Mouse (Mus musculus) embryonic facial prominence, embryonic 12.5 days (tissue): Measurements from ENCODE around the gene Slc16a14. TPM values are rescaled to one million over a fixed set of nuclear protein-coding genes. Genes with fewer than 3 reads are reported as not detected.

ENCODE experiments used
- ATAC-seq: fragments of 200-750 bp; cut with Nextera tagmentation; 2 replicates; pipeline ENCODE4 v1.8.0; 2017; ENCODE audit not compliant: insufficient number of reproducible peaks, insufficient read depth, low FRiP score, low TSS enrichment
- H3K27ac ChIP-seq: fragments of 300-500 bp; sonication (generic); 2 replicates; pipeline ENCODE4 v1.5.1; 2016; ENCODE audit warnings: mild to moderate bottlenecking
- H3K27me3 ChIP-seq: fragments of 300-500 bp; sonication (generic); 2 replicates; pipeline ENCODE4 v1.6.1; 2016; ENCODE audit warnings: mild to moderate bottlenecking, moderate library complexity
- H3K36me3 ChIP-seq: fragments of 300-500 bp; sonication (generic); 2 replicates; pipeline ENCODE4 v1.6.1; 2016; ENCODE audit warnings: mild to moderate bottlenecking
- H3K4me1 ChIP-seq: fragments of 300-500 bp; sonication (generic); 2 replicates; pipeline ENCODE4 v1.6.1; 2016
- H3K4me2 ChIP-seq: fragments of 300-500 bp; sonication (generic); replicated peaks from 2 replicates; pipeline ENCODE4 v1.6.1; 2016; ENCODE audit warnings: mild to moderate bottlenecking, moderate library complexity
- H3K4me3 ChIP-seq: fragments of 300-500 bp; sonication (generic); 2 replicates; pipeline ENCODE4 v1.5.1; 2016; ENCODE audit warnings: mild to moderate bottlenecking
- H3K9ac ChIP-seq: fragments of 300-500 bp; sonication (generic); 2 replicates; pipeline ENCODE4 v1.6.1; 2016; ENCODE audit warnings: mild to moderate bottlenecking, moderate library complexity
- H3K9me3 ChIP-seq: fragments of 300-500 bp; sonication (generic); 2 replicates; pipeline ENCODE4 v1.6.1; 2016; ENCODE audit warnings: mild to moderate bottlenecking, moderate library complexity
- WGBS: fragments of 180-500 bp; shearing (Covaris S2); methylation state at CpG from one replicate; pipeline ENCODE4 v1.1.7; 2016; 5-methylcytosine and 5-hydroxymethylcytosine counted together
- polyA plus RNA-seq: library from polyadenylated mRNA; unstranded; fragments of >200 nt; fragmentation: Nextera tagmentation; extraction: Ambion mirVana; gene quantifications from 2 replicates; pipeline ENCODE4 v1.2.1, GENCODE M21; 2016

Gene Slc16a14
- polyA plus RNA-seq, 1 experiment from 2014 or later: 0.75 TPM

DNA sequence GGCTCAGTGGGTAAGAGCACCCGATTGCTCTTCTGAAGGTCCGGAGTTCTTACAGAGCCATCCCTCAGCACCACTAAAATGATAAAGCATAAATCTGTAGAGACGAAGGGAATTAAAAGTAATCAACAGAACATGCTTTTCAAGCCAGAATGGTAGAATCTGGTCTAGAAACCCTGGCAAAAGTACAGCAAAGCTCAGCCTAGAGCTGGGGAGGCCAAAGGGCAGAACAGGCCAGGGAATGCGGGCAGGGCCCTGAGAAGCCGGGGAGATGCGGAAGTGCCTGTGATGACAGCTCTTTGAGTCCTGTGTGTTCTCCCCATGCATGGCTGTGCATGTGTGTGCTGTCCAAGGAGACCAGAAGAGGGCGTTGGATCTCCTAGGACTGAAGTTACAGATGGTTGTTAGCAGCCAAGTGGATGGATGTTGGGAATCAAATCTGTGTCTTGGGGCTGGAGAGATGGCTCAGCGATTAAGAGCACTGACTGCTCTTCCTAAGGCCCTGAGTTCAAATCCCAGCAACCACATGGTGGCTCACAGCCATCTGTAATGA is 55.3 kb downstream of the Slc16a14 start:
- H3K36me3 ChIP-seq: no peaks in the 10 kb centered on the region
- no peaks in the 10 kb centered on the region for H3K9me3 ChIP-seq
- no peak overlapping the region for H3K27ac ChIP-seq
- no peak overlapping the region for H3K4me3 ChIP-seq
- no peak overlapping the region for H3K9ac ChIP-seq
- H3K4me2 ChIP-seq: no peak overlapping the region
- ATAC-seq: no peak
- no peaks in the 10 kb centered on the region for H3K4me1 ChIP-seq
- no peaks in the 10 kb centered on the region for H3K27me3 ChIP-seq
- WGBS: 91% methylated on average over 8 of the region's 8 CpGs

DNA sequence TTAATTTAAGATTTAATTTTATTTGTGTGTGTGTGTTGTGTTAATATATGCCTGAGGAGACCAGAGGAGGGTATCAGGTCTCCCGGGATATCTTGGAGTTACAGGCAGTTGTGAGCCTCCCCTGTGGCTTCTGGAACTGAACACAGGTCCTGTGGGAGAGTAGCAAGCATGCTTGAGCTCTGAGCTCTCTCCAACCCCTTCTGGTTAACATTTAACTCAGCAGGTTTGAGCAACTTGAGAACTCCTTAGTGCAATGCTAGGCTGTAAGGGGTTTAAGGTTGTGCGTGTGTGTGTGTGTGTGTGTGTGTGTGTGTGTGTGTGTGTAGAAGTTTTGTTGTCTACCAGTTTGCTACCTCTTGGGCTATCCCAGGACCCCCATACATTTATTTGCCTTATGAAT is 57.3 kb downstream of the Slc16a14 start:
- H3K27me3 ChIP-seq: no peaks in the 10 kb centered on the region
- no peaks in the 10 kb centered on the region for H3K36me3 ChIP-seq
- no peak overlapping the region for H3K4me3 ChIP-seq
- no peak overlapping the region for H3K27ac ChIP-seq
- no peak overlapping the region for H3K9ac ChIP-seq
- 79% methylated on average over 2 of the region's 2 CpGs for WGBS
- no peak overlapping the region for H3K4me2 ChIP-seq
- no peaks in the 10 kb centered on the region for H3K4me1 ChIP-seq
- ATAC-seq: no peak
- H3K9me3 ChIP-seq: no peaks in the 10 kb centered on the region

DNA sequence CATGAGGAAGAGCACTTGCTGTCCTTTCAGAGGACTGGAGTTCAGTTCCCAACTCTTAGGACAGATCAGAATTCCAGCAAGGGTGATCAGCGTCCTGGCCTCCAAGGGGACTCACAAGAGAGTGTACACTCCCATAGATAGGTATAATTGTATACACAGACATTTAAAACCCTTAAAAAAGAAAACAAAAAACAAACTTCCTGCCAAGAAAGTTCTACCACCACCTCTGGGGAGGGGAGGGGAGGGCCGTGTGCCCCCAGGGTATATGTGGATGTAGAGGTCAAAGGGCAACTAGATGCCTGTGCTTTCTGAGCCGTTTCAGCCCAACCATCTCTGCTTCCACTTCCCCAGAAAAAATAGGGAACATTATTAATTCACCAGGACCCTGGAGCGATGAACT is 62.0 kb downstream of the Slc16a14 start:
- Histone ChIP-seq H3K27ac (no peak overlapping the region), H3K36me3 (no peaks in the 10 kb centered on the region), H3K4me1 (no peaks in the 10 kb centered on the region), H3K27me3 (no peaks in the 10 kb centered on the region), H3K9me3 (no peaks in the 10 kb centered on the region), H3K4me3 (no peak overlapping the region), H3K4me2 (no peak overlapping the region), H3K9ac (no peak overlapping the region)
- no peak for ATAC-seq
- WGBS: 38% methylated on average over 4 of the region's 4 CpGs

DNA sequence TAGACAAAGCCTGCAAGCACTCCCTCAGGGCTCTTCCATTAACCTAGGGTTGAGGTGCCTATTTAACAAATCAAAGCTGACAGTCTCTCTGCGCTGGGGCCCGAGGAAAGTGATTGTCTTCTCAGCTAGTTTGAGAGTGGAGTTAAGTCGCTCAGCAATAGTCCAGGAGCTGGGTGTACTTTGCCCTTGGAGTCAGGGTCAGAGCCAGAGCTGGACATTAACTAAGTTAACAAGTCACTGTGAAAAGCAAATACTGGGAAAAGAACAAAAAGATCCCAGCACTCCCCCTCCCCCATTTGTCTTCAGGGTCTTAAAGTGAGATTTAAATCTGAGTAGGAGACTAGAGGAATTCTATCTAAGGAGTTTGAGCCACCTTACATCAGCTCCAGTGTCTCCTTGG is 62.8 kb downstream of the Slc16a14 start:
- ATAC-seq: no peak
- no peak overlapping the region for H3K4me3 ChIP-seq
- no peaks in the 10 kb centered on the region for H3K27me3 ChIP-seq
- H3K27ac ChIP-seq: no peak overlapping the region
- 18% methylated on average over 3 of the region's 3 CpGs for whole genome bisulfite sequencing
- H3K36me3 ChIP-seq: no peaks in the 10 kb centered on the region
- no peak overlapping the region for H3K9ac ChIP-seq
- no peaks in the 10 kb centered on the region for H3K9me3 ChIP-seq
- no peak overlapping the region for H3K4me2 ChIP-seq
- no peaks in the 10 kb centered on the region for H3K4me1 ChIP-seq

DNA sequence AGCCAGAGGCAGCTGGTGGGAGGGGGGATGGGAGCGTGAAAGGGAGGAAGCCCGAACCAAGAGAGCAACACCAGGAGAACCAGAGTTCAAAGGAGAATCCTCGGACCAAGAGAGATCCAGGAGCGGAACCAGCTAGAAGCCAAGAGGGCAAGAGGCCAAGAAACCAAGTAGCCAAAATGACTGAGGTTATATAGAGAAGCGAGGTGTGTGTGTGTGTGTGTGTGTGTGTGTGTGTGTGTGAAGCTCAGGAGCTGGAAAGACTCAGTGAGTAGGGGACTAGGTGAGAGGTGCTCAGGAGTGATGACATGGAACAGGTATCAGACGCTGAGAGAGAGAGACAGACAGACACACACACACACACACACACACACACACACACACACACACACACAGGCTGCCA is 63.8 kb downstream of the Slc16a14 start:
- no peaks in the 10 kb centered on the region for H3K27me3 ChIP-seq
- H3K36me3 ChIP-seq: no peaks in the 10 kb centered on the region
- no peak overlapping the region for H3K27ac ChIP-seq
- H3K4me1 ChIP-seq: no peaks in the 10 kb centered on the region
- no peak overlapping the region for H3K9ac ChIP-seq
- no peak for ATAC-seq
- no peak overlapping the region for H3K4me3 ChIP-seq
- H3K4me2 ChIP-seq: no peak overlapping the region
- 56% methylated on average over 6 of the region's 6 CpGs for WGBS
- no peaks in the 10 kb centered on the region for H3K9me3 ChIP-seq

DNA sequence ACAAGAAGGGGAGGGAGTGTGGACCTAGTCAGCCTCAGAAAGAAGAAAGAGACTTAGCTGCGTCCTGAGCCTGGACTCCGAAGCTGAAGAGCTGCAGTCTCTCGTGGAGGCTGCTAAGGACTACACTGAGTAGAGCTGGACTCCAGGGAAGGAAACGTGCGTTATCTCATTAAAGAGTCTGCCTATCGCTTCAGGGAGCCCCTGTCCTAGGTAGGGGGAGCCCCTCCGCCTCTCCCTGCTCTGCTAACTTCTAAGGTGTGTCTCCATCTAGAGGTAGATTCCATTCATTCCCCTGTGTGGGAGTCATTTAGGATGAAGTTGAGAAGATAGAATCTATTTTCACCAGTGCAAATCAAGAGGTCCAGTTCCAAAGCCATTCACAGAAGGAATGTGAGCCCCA is 65.4 kb downstream of the Slc16a14 start:
- H3K4me2 ChIP-seq: no peak overlapping the region
- H3K4me1 ChIP-seq: 0 out of 2 replicates have a peak, but pooled peaks cover 3% of the 10 kb centered on the region
- no peak overlapping the region for H3K27ac ChIP-seq
- no peak overlapping the region for H3K4me3 ChIP-seq
- H3K9me3 ChIP-seq: no peaks in the 10 kb centered on the region
- WGBS: 40% methylated on average over 7 of the region's 7 CpGs
- no peak overlapping the region for H3K9ac ChIP-seq
- ATAC-seq: 0 out of 2 replicates have a peak, but pooled peaks have one; percentile 53
- H3K36me3 ChIP-seq: no peaks in the 10 kb centered on the region
- H3K27me3 ChIP-seq: no peaks in the 10 kb centered on the region

DNA sequence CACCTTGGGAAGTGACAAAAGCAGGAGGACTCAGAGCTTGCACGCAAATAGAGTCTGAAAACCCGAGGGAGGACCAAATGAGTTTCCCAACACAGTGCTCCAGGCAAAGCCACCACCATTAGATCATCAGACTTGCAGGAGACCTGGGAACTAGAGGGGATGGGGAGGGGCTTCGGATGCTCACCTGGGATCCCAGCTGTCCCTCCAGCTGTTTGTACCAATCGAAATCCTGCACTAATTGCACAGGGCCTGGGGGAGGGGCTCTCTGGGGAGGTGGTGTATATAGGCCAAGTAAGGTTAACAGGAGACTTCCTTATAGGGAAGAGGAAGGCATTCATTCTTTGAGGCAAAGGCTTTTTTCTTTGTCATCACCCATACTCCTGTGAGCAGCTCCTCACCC is 66.1 kb downstream of the Slc16a14 start:
- peak; percentile 29; the same call in 1 of the 2 replicates for ATAC-seq
- no peak overlapping the region for H3K4me2 ChIP-seq
- no peak overlapping the region for H3K4me3 ChIP-seq
- no peaks in the 10 kb centered on the region for H3K9me3 ChIP-seq
- 51% methylated on average over 4 of the region's 4 CpGs for WGBS
- no peaks in the 10 kb centered on the region for H3K27me3 ChIP-seq
- no peak overlapping the region for H3K27ac ChIP-seq
- no peaks in the 10 kb centered on the region for H3K36me3 ChIP-seq
- H3K9ac ChIP-seq: no peak overlapping the region
- H3K4me1 ChIP-seq: 0 out of 2 replicates have a peak, but pooled peaks cover 6% of the 10 kb centered on the region

DNA sequence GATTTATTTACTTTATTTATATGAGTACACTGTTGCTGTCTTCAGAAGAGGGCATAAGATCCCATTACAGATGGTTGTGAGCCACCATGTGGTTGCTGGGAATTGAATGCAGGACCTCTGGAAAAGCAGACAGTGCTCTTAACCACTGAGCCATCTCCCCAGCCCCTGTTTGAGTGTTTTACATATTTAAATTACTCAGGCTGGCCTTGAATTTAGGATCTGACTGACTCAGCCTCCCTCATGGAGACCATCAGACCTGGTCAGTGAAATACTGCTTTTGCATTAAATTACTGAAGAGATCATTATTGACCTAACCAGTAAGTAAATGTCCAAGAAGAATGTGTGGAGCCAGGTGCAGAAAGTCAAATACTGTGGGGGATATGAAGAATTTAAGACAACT is 66.6 kb downstream of the Slc16a14 start:
- Histone ChIP-seq H3K4me3 (no peak overlapping the region), H3K9ac (no peak overlapping the region), H3K27ac (no peak overlapping the region), H3K9me3 (no peaks in the 10 kb centered on the region), H3K36me3 (no peaks in the 10 kb centered on the region), H3K27me3 (no peaks in the 10 kb centered on the region), H3K4me1 (0 out of 2 replicates have a peak, but pooled peaks cover 6% of the 10 kb centered on the region), H3K4me2 (no peak overlapping the region)
- no peak for ATAC-seq

DNA sequence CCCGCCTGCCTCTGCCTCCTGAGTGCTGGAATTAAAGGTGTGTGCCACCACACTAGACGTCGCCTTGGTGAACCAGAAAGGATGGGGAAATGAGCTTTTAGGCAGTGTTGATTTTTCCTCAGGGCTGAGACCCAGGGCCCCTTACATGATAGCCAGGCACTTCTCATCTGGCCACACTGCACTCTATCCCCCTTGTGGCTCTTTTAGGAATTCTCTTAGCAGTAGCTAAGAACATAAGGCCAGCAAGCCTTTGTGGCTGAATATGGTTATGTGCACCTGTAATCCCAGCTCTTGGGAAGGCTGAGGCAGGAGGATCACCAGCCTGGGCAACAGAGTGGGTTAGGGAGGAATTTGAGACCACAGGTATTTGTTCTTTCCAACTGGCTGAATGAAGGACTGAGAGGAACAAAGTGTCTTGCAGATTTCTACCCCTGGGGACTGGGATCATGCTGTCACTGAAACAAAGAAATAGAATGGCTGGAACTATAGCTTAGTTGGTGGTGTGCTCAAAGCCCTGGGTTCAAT is 68.2 kb downstream of the Slc16a14 start:
- no peaks in the 10 kb centered on the region for H3K27me3 ChIP-seq
- H3K4me3 ChIP-seq: no peak overlapping the region
- H3K9ac ChIP-seq: no peak overlapping the region
- H3K9me3 ChIP-seq: no peaks in the 10 kb centered on the region
- no peak for ATAC-seq
- 90% methylated on average over 3 of the region's 3 CpGs for WGBS
- no peak overlapping the region for H3K27ac ChIP-seq
- 0 out of 2 replicates have a peak, but pooled peaks cover 6% of the 10 kb centered on the region for H3K4me1 ChIP-seq
- H3K36me3 ChIP-seq: no peaks in the 10 kb centered on the region
- no peak overlapping the region for H3K4me2 ChIP-seq

DNA sequence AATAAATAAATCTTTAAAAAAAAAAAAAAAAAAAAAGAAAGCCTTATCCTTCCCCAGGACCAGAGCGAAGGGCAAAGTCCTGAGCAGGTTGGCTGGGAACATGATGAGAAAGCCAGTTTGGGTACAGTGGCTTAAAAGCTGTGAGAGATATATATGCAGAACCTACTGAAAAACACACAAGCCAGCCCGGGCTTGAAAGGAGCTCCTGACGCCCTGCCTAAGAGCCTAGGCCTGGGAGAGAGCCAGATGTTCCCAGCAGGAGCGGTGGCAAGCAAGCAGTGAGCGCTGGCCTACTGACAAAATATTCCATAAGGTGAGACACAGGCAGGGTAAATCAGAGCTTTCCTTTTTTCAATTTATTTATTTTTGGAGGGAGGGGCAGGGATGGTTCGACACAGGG is 68.7 kb downstream of the Slc16a14 start:
- Histone ChIP-seq H3K27ac (no peak overlapping the region), H3K36me3 (no peaks in the 10 kb centered on the region), H3K4me3 (no peak overlapping the region), H3K27me3 (no peaks in the 10 kb centered on the region), H3K4me1 (0 out of 2 replicates have a peak, but pooled peaks cover 6% of the 10 kb centered on the region), H3K9me3 (no peaks in the 10 kb centered on the region), H3K4me2 (no peak overlapping the region), H3K9ac (no peak overlapping the region)
- no peak for ATAC-seq
- WGBS: 87% methylated on average over 6 of the region's 6 CpGs

DNA sequence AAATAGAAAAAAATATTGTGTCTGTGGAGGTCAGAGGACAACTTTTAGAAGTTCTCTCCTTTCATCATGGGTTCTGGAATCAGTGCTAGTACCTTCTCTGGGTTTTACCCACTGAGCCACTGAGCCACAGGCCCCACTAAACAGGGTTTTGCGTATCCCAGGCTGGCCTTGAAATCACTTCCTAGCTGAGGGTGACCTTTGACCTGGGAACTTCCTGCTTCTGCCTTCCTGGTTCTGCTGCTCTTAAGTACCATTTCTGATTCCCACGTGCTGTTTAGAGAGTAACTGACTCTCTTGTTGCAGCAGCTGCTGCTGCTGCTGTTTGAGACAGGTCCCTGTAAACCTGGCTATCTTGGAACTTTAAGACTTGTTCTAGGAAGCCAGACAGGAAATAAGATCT is 70.3 kb downstream of the Slc16a14 start:
- no peaks in the 10 kb centered on the region for H3K36me3 ChIP-seq
- H3K27me3 ChIP-seq: no peaks in the 10 kb centered on the region
- no peak overlapping the region for H3K27ac ChIP-seq
- ATAC-seq: no peak
- 21% methylated on average over 2 of the region's 2 CpGs for WGBS
- 0 out of 2 replicates have a peak, but pooled peaks cover 6% of the 10 kb centered on the region for H3K4me1 ChIP-seq
- no peak overlapping the region for H3K9ac ChIP-seq
- no peak overlapping the region for H3K4me2 ChIP-seq
- no peaks in the 10 kb centered on the region for H3K9me3 ChIP-seq
- no peak overlapping the region for H3K4me3 ChIP-seq

DNA sequence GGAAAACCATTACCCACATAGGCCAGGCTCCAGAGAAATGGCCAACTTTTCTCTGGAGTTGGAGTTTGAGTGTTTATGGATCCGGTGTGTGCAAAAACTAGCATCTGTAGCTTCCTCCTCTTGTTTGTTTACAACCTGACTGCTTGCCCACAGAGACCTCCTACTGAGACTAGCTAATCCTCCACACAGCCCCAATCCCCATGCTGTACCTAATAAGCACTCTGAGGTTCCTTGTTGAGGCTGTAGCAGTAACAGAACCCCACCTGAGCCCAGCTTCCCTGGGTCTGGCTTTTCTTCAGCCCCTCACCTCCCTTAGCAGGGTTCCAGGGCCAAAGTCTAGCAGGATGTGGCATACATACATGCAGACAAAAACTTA is 73.7 kb downstream of the Slc16a14 start:
- 0 out of 2 replicates have a peak, but pooled peaks cover 6% of the 10 kb centered on the region for H3K4me1 ChIP-seq
- 67% methylated on average over 1 of the region's 1 CpGs for WGBS
- ATAC-seq: no peak
- H3K9ac ChIP-seq: no peak overlapping the region
- no peaks in the 10 kb centered on the region for H3K36me3 ChIP-seq
- H3K27ac ChIP-seq: no peak overlapping the region
- H3K27me3 ChIP-seq: no peaks in the 10 kb centered on the region
- no peaks in the 10 kb centered on the region for H3K9me3 ChIP-seq
- no peak overlapping the region for H3K4me2 ChIP-seq
- no peak overlapping the region for H3K4me3 ChIP-seq
